Mouse (Mus musculus): Measurements from ENCODE around the gene Smo. TPM values are rescaled to one million over a fixed set of nuclear protein-coding genes. Genes with fewer than 3 reads are reported as not detected.
A peak's percentile ranks its signal among the peaks of the same experiment; 100 is the strongest.
"Not testable (repeated sequence)": the region's sequence is repeated elsewhere in the genome, so short reads cannot be mapped to it uniquely, and the experiment has no call there.

Smo gene
- polyA plus RNA-seq, 1 experiment from 2014 or later = 58.5 TPM

GRCm38 (mm10) chr6:29735689-29736451, 567 bp downstream of the Smo start:
- Histone ChIP-seq H3K27me3 (no peaks in the 10 kb centered on the region), H3K9ac (peak overlapping the region; percentile 100), H3K4me2 (replicated peaks) (peak overlapping the region; percentile 99), H3K9me3 (no peaks in the 10 kb centered on the region), H3K4me1 (peaks cover 36% of the 10 kb centered on the region), H3K27ac (peak overlapping the region; percentile 100), H3K4me3 (peak overlapping the region; percentile 97), H3K36me3 (peaks cover 19% of the 10 kb centered on the region)
- peak; percentile 82 for ATAC-seq (ENCODE audit: low FRiP score, low read depth)
- WGBS = under 1% methylated on average over 75 of the region's 75 CpGs

- Histone ChIP-seq H3K36me3 (peaks cover 19% of the 10 kb centered on the region), H3K4me1 (peaks cover 36% of the 10 kb centered on the region)
- WGBS = 12% methylated on average over 13 of the region's 13 CpGs
Measured at GRCm38 (mm10) chr6:29736610-29737458, 1.5 kb downstream of the Smo start.

GRCm38 (mm10) chr6:29751466-29752152, 16.3 kb downstream of the Smo start:
- H3K4me2 ChIP-seq (replicated peaks) = no peak overlapping the region
- peaks cover 12% of the 10 kb centered on the region for H3K9me3 ChIP-seq
- ATAC-seq (ENCODE audit: low FRiP score, low read depth) = no peak
- no peaks in the 10 kb centered on the region for H3K27me3 ChIP-seq
- no peak overlapping the region for H3K4me3 ChIP-seq
- H3K27ac ChIP-seq = no peak overlapping the region
- H3K36me3 ChIP-seq = peaks cover 44% of the 10 kb centered on the region
- no peak overlapping the region for H3K9ac ChIP-seq
- H3K4me1 ChIP-seq = no peaks in the 10 kb centered on the region
- 92% methylated on average over 3 of the region's 3 CpGs for WGBS

More at GRCm38 (mm10) chr6:29736610-29737458, 1.5 kb downstream of the Smo start:
- no peaks in the 10 kb centered on the region for H3K27me3 ChIP-seq
- ATAC-seq (ENCODE audit: low FRiP score, low read depth) = no peak
- peak overlapping the region; percentile 99 for H3K4me2 ChIP-seq (replicated peaks)
- peak overlapping the region; percentile 97 for H3K4me3 ChIP-seq
- H3K27ac ChIP-seq = peak overlapping the region; percentile 100
- H3K9me3 ChIP-seq = no peaks in the 10 kb centered on the region
- peak overlapping the region; percentile 100 for H3K9ac ChIP-seq

- Histone ChIP-seq H3K4me1 (no peaks in the 10 kb centered on the region), H3K36me3 (peaks cover 62% of the 10 kb centered on the region), H3K9ac (no peak overlapping the region), H3K4me3 (no peak overlapping the region), H3K27ac (no peak overlapping the region), H3K9me3 (peaks cover 4% of the 10 kb centered on the region), H3K27me3 (no peaks in the 10 kb centered on the region), H3K4me2 (replicated peaks) (no peak overlapping the region)
- ATAC-seq (ENCODE audit: low FRiP score, low read depth) = no peak
- 89% methylated on average over 11 of the region's 11 CpGs for WGBS
Measured at GRCm38 (mm10) chr6:29753336-29753735, 18.0 kb downstream of the Smo start.

- Histone ChIP-seq H3K27me3 (no peaks in the 10 kb centered on the region), H3K36me3 (peaks cover 80% of the 10 kb centered on the region), H3K4me3 (no peak overlapping the region), H3K9me3 (no peaks in the 10 kb centered on the region), H3K4me1 (no peaks in the 10 kb centered on the region), H3K9ac (no peak overlapping the region), H3K27ac (no peak overlapping the region), H3K4me2 (replicated peaks) (no peak overlapping the region)
- 92% methylated on average over 5 of the region's 5 CpGs for WGBS
- ATAC-seq (ENCODE audit: low FRiP score, low read depth) = no peak
Measured at GRCm38 (mm10) chr6:29756001-29756400, 20.7 kb downstream of the Smo start.

- Histone ChIP-seq H3K36me3 (peaks cover 84% of the 10 kb centered on the region), H3K27me3 (no peaks in the 10 kb centered on the region), H3K9me3 (no peaks in the 10 kb centered on the region), H3K9ac (no peak overlapping the region), H3K4me2 (replicated peaks) (no peak overlapping the region), H3K4me3 (no peak overlapping the region), H3K4me1 (no peaks in the 10 kb centered on the region), H3K27ac (no peak overlapping the region)
- ATAC-seq (ENCODE audit: low FRiP score, low read depth) = no peak
- WGBS = 83% methylated on average over 4 of the region's 4 CpGs
Measured at GRCm38 (mm10) chr6:29756476-29756875, 21.2 kb downstream of the Smo start.

- Histone ChIP-seq H3K27me3 (no peaks in the 10 kb centered on the region), H3K36me3 (peaks cover 80% of the 10 kb centered on the region), H3K4me2 (replicated peaks) (no peak overlapping the region), H3K9ac (no peak overlapping the region), H3K4me3 (no peak overlapping the region), H3K9me3 (no peaks in the 10 kb centered on the region), H3K4me1 (no peaks in the 10 kb centered on the region), H3K27ac (no peak overlapping the region)
- 43% methylated on average over 4 of the region's 4 CpGs for WGBS
- no peak for ATAC-seq (ENCODE audit: low FRiP score, low read depth)
Measured at GRCm38 (mm10) chr6:29758417-29758816, 23.1 kb downstream of the Smo start.

- Histone ChIP-seq H3K27ac (no peak overlapping the region), H3K36me3 (peaks cover 73% of the 10 kb centered on the region)
- 89% methylated on average over 13 of the region's 13 CpGs for WGBS
Measured at GRCm38 (mm10) chr6:29759012-29759679, 23.8 kb downstream of the Smo start.

GRCm38 (mm10) chr6:29760397-29760796, 25.1 kb downstream of the Smo start:
- not testable (repeated sequence) for H3K27me3 ChIP-seq; ATAC-seq (ENCODE audit: low FRiP score, low read depth); H3K9me3 ChIP-seq; H3K4me1 ChIP-seq; H3K4me3 ChIP-seq; H3K9ac ChIP-seq; H3K4me2 ChIP-seq (replicated peaks); H3K27ac ChIP-seq
- H3K36me3 ChIP-seq = peaks cover 60% of the 10 kb centered on the region
- 93% methylated on average over 2 of the region's 2 CpGs for WGBS

More at GRCm38 (mm10) chr6:29759012-29759679, 23.8 kb downstream of the Smo start:
- Histone ChIP-seq H3K27me3 (no peaks in the 10 kb centered on the region), H3K4me1 (no peaks in the 10 kb centered on the region), H3K4me3 (no peak overlapping the region), H3K9ac (no peak overlapping the region), H3K4me2 (replicated peaks) (no peak overlapping the region), H3K9me3 (no peaks in the 10 kb centered on the region)
- ATAC-seq (ENCODE audit: low FRiP score, low read depth) = no peak

GRCm38 (mm10) chr6:29761282-29761681, 26.0 kb downstream of the Smo start:
- no peak overlapping the region for H3K4me3 ChIP-seq
- H3K9ac ChIP-seq = no peak overlapping the region
- H3K9me3 ChIP-seq = no peaks in the 10 kb centered on the region
- no peak overlapping the region for H3K27ac ChIP-seq
- WGBS = 92% methylated on average over 4 of the region's 4 CpGs
- no peaks in the 10 kb centered on the region for H3K27me3 ChIP-seq
- H3K36me3 ChIP-seq = peaks cover 53% of the 10 kb centered on the region
- H3K4me2 ChIP-seq (replicated peaks) = no peak overlapping the region
- no peak for ATAC-seq (ENCODE audit: low FRiP score, low read depth)
- no peaks in the 10 kb centered on the region for H3K4me1 ChIP-seq

GRCm38 (mm10) chr6:29762524-29762923, 27.2 kb downstream of the Smo start:
- Histone ChIP-seq H3K4me3 (no peak overlapping the region), H3K27ac (no peak overlapping the region), H3K27me3 (no peaks in the 10 kb centered on the region), H3K4me2 (replicated peaks) (no peak overlapping the region), H3K36me3 (peaks cover 41% of the 10 kb centered on the region), H3K4me1 (0 out of 2 replicates have a peak, but pooled peaks cover 3% of the 10 kb centered on the region), H3K9ac (no peak overlapping the region), H3K9me3 (no peaks in the 10 kb centered on the region)
- no peak for ATAC-seq (ENCODE audit: low FRiP score, low read depth)
- 67% methylated on average over 4 of the region's 4 CpGs for WGBS
